Mouse (Mus musculus): Measurements from ENCODE around the gene Nmi. TPM values are rescaled to one million over a fixed set of nuclear protein-coding genes. Genes with fewer than 3 reads are reported as not detected.
"Not testable (repeated sequence)": the region's sequence is repeated elsewhere in the genome, so short reads cannot be mapped to it uniquely, and the experiment has no call there.

The Nmi gene
- polyA plus RNA-seq (2015; fragmentation: Nextera tagmentation; extraction: Ambion mirVana) = 34.3 and 35.8 TPM in 2 replicates

DNA sequence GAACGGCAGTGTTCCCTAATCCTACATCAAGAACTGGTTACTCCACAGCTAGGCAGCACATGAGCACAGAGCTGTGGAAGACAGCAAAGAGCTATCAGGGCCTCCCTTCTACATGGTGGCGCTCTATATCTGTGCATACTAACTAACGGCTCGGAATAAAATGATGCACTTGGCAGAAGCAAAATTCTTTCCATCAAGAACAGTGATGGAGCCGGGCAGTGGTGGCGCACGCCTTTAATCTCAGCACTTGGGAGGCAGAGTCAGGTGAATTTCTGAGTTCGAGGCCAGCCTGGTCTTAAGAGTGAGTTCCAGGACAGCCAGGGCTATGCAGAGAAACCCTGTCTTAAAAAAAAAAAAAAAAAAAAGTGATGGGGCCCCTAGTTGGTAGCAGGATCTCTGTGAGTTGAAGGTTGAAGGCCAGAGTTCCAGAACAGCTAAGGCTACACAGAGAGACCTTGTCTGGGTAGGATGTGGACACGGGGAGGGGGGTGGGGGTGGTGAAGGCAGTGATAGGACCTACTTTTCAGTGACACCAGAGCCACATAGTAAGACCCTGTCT lies at the start of gene Nmi:
TSS of gene Nmi (minus strand) at position 85 of the 559 bp plus-strand sequence.
- no peaks in the 10 kb centered on the region for H3K9me3 ChIP-seq (replicated peaks; ENCODE audit: low read length)
- ATAC-seq (replicated peaks; ENCODE audit: low FRiP score, low read depth) (no peak), DNase-seq (ENCODE audit: low spot score) (no peak)
- 65% methylated on average over 9 of the region's 9 CpGs for WGBS
- H3K27me3 ChIP-seq (ENCODE audit: insufficient read depth, low read length) = no peaks in the 10 kb centered on the region
- H3K4me3 ChIP-seq (replicated peaks; ENCODE audit: low read depth, low read length) = peak within 1 kb of the TSS; percentile 86
- H3K9ac ChIP-seq (ENCODE audit: low read depth, low read length) = peak within 1 kb of the TSS; percentile 87
- H3K36me3 ChIP-seq (ENCODE audit: insufficient read depth, low read length) = no peaks in the 10 kb centered on the region
- TF ChIP-seq CTCF (IDR thresholded peaks at IDR 0.05; ENCODE audit: low read depth) = no peak
- H3K4me1 ChIP-seq (replicated peaks; ENCODE audit: insufficient read depth, low read length) = no peaks in the 10 kb centered on the region
- peak within 1 kb of the TSS; percentile 94 for H3K27ac ChIP-seq
- H3K4me2 ChIP-seq (ENCODE audit: low read length) = peak within 1 kb of the TSS; percentile 76

DNA sequence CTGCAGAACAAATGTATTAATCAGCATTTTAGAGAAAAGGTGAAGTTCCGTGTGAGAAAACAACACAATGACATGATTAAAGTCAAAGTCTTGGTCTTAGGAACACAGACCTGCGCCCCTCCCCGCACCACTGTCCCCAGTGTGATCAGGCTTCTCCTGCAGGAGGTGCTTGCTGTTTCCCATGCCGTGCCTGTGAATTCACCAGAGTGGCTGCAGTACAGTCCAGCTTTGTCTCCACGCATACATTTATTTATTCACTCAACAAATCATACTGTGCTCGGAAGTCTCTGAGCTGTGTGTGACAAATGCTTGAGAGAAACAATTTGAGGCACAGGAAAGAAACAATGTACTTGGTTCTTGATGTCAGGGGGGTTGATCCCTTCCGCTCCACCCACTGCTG lies 43.1 kb upstream of the Nmi start:
- Histone ChIP-seq H3K9me3 (replicated peaks; ENCODE audit: low read length) (no peaks in the 10 kb centered on the region), H3K4me1 (replicated peaks; ENCODE audit: insufficient read depth, low read length) (no peaks in the 10 kb centered on the region), H3K4me2 (ENCODE audit: low read length) (no peak overlapping the region), H3K4me3 (replicated peaks; ENCODE audit: low read depth, low read length) (no peak overlapping the region), H3K27me3 (ENCODE audit: insufficient read depth, low read length) (no peaks in the 10 kb centered on the region), H3K27ac (no peak overlapping the region), H3K36me3 (ENCODE audit: insufficient read depth, low read length) (no peaks in the 10 kb centered on the region), H3K9ac (ENCODE audit: low read depth, low read length) (no peak overlapping the region)
- no peak for TF ChIP-seq CTCF (IDR thresholded peaks at IDR 0.05; ENCODE audit: low read depth)
- ATAC-seq (replicated peaks; ENCODE audit: low FRiP score, low read depth) (no peak), DNase-seq (ENCODE audit: low spot score) (no peak)
- WGBS = 45% methylated on average over 7 of the region's 7 CpGs

DNA sequence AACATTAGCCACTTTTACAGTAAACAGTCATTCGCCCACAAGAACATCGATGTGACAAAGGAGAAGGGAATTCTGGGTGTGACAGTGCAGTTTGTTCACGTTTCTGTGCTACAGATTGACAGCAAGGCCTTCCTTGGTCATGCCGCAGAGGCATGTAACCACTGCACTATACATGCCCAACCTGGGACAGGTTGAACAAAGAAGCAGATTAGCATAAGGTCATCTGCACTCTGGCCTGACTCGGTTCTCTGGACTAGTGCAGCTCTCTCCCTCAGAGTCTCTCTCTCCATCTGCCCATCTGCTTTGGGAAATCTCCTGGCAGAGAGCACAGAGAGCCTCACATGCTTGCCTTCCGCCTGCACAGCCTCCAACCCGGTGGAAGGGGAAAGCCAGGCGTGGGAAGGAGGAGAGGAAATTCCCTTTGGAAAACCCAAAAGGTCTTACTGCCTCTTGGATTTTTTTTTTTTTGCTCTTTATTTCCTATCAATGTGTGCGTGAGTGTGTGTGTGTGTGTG lies 40.1 kb upstream of the Nmi start:
- Histone ChIP-seq H3K4me3 (replicated peaks; ENCODE audit: low read depth, low read length) (no peak overlapping the region), H3K4me2 (ENCODE audit: low read length) (no peak overlapping the region), H3K9me3 (replicated peaks; ENCODE audit: low read length) (no peaks in the 10 kb centered on the region), H3K27me3 (ENCODE audit: insufficient read depth, low read length) (no peaks in the 10 kb centered on the region), H3K36me3 (ENCODE audit: insufficient read depth, low read length) (no peaks in the 10 kb centered on the region), H3K4me1 (replicated peaks; ENCODE audit: insufficient read depth, low read length) (no peaks in the 10 kb centered on the region), H3K27ac (no peak overlapping the region), H3K9ac (ENCODE audit: low read depth, low read length) (no peak overlapping the region)
- no peak for TF ChIP-seq CTCF (IDR thresholded peaks at IDR 0.05; ENCODE audit: low read depth)
- DNase-seq (ENCODE audit: low spot score) = no peak
- no peak for ATAC-seq (replicated peaks; ENCODE audit: low FRiP score, low read depth)
- WGBS = 74% methylated on average over 9 of the region's 9 CpGs

- not testable (repeated sequence) for H3K36me3 ChIP-seq (ENCODE audit: insufficient read depth, low read length); H3K9me3 ChIP-seq (replicated peaks; ENCODE audit: low read length); H3K27me3 ChIP-seq (ENCODE audit: insufficient read depth, low read length); H3K4me1 ChIP-seq (replicated peaks; ENCODE audit: insufficient read depth, low read length); H3K27ac ChIP-seq; DNase-seq (ENCODE audit: low spot score); H3K4me3 ChIP-seq (replicated peaks; ENCODE audit: low read depth, low read length); ATAC-seq (replicated peaks; ENCODE audit: low FRiP score, low read depth); H3K9ac ChIP-seq (ENCODE audit: low read depth, low read length); H3K4me2 ChIP-seq (ENCODE audit: low read length)
- 87% methylated on average over 3 of the region's 3 CpGs for WGBS
Measured at GRCm38 (mm10) chr2:52011820-52012219, 38.5 kb upstream of the Nmi start.

DNA sequence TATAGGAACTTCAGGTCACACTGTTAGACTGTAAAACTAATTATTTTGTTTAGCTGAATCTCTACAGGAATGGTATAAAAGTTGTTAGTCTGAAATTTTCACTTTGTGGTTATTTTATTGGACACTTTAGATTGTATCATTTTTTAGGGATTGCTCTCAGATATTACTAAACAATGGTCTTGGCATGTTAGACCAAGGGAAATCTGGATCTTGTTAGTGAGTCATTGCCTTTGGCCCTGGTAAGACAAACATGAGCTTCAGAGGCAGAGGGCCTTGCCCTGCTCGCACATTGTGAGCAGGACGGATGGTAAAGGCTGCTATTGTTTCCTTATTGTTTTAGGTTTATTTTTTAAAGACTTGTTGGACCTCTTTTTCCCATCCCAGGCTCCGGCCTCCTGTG lies 33.1 kb upstream of the Nmi start:
- Histone ChIP-seq H3K4me1 (replicated peaks; ENCODE audit: insufficient read depth, low read length) (no peaks in the 10 kb centered on the region), H3K4me2 (ENCODE audit: low read length) (no peak overlapping the region), H3K27ac (no peak overlapping the region), H3K9ac (ENCODE audit: low read depth, low read length) (no peak overlapping the region), H3K36me3 (ENCODE audit: insufficient read depth, low read length) (no peaks in the 10 kb centered on the region), H3K9me3 (replicated peaks; ENCODE audit: low read length) (no peaks in the 10 kb centered on the region), H3K27me3 (ENCODE audit: insufficient read depth, low read length) (no peaks in the 10 kb centered on the region), H3K4me3 (replicated peaks; ENCODE audit: low read depth, low read length) (no peak overlapping the region)
- WGBS = 71% methylated on average over 3 of the region's 3 CpGs
- TF ChIP-seq CTCF (IDR thresholded peaks at IDR 0.05; ENCODE audit: low read depth) = no peak
- DNase-seq (ENCODE audit: low spot score) (no peak), ATAC-seq (replicated peaks; ENCODE audit: low FRiP score, low read depth) (no peak)

DNA sequence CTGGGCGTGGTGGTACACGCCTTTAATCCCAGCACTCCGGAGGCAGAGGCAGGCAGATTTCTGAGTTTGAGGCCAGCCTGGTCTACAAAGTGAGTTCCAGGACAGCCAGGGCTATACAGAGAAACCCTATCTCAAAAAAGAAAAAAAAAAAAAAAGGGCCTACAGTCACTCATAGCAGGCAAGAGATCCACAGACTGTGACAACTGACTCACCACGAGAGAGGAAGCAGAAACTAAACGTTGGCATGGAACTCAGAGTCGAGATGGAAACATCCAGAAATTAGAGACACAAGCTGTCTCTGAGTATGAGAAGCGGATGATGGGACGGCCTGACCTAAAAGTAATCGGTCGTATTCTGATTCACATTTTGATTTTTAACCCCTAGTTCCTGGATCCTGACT lies 29.0 kb upstream of the Nmi start:
- H3K4me1 ChIP-seq (replicated peaks; ENCODE audit: insufficient read depth, low read length) = not testable (repeated sequence)

GRCm38 (mm10) chr2:52001521-52001920 lies 28.2 kb upstream of the Nmi start:
- Histone ChIP-seq H3K27ac (no peak overlapping the region), H3K4me2 (ENCODE audit: low read length) (no peak overlapping the region), H3K36me3 (ENCODE audit: insufficient read depth, low read length) (no peaks in the 10 kb centered on the region), H3K4me3 (replicated peaks; ENCODE audit: low read depth, low read length) (no peak overlapping the region), H3K9ac (ENCODE audit: low read depth, low read length) (no peak overlapping the region), H3K9me3 (replicated peaks; ENCODE audit: low read length) (no peaks in the 10 kb centered on the region), H3K27me3 (ENCODE audit: insufficient read depth, low read length) (no peaks in the 10 kb centered on the region), H3K4me1 (replicated peaks; ENCODE audit: insufficient read depth, low read length) (no peaks in the 10 kb centered on the region)
- DNase-seq (ENCODE audit: low spot score) (no peak), ATAC-seq (replicated peaks; ENCODE audit: low FRiP score, low read depth) (no peak)
- WGBS = 83% methylated on average over 8 of the region's 8 CpGs
- TF ChIP-seq CTCF (IDR thresholded peaks at IDR 0.05; ENCODE audit: low read depth) = no peak

More for the DNA sequence above, 29.0 kb upstream of the Nmi start:
- not testable (repeated sequence) for H3K9ac ChIP-seq (ENCODE audit: low read depth, low read length); DNase-seq (ENCODE audit: low spot score); H3K9me3 ChIP-seq (replicated peaks; ENCODE audit: low read length); ATAC-seq (replicated peaks; ENCODE audit: low FRiP score, low read depth); H3K4me3 ChIP-seq (replicated peaks; ENCODE audit: low read depth, low read length); H3K27ac ChIP-seq; H3K27me3 ChIP-seq (ENCODE audit: insufficient read depth, low read length); H3K4me2 ChIP-seq (ENCODE audit: low read length); H3K36me3 ChIP-seq (ENCODE audit: insufficient read depth, low read length)
- 89% methylated on average over 10 of the region's 10 CpGs for WGBS
